Mouse (Mus musculus) hematopoietic stem cell, adult 5-6 weeks (primary cell): ENCODE measurements at regions not wholly inside any gene's neighbourhood (a gene's known extent, or its start where the extent isn't known, plus 50 kb on each side); places are given as distances from the start of the nearest gene placed in this dataset.

Experiments used
- ATAC-seq, 2 experiments: fragments of 125-278 bp in 1 of 2; replicated peaks in 1 of 2; 2 replicates each; pipeline ENCODE4 v1.8.0; 2016 to 2017; ENCODE audit warnings: inconsistent platforms in 2 of 2, mild to moderate bottlenecking in 2 of 2, moderate number of reproducible peaks in 2 of 2, low read depth in 1 of 2, moderate TSS enrichment in 1 of 2; ENCODE audit not compliant: low FRiP score in 2 of 2, poor library complexity in 2 of 2, severe bottlenecking in 2 of 2, insufficient read depth in 1 of 2, low TSS enrichment in 1 of 2

DNA sequence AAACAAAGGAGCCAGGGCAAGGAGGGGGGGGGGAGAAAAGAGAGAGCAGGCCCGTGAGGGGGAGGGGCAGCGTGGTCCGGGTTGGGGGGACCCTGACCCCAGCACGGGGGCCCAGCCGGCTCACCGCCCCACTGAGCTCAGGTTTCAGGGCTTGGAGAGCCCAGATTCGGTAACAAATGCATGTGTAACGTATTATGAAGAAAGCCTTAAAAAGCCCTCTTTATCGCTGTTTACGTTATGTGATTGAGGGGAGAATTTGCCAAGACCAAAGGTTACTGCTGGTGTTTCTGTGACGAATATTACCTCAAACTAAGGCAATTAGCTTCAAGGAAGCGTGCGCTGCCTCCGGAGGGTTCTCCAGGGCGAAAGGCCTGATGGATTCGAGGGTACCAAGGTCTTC is 54.2 kb downstream of the Barx1 start:
- ATAC-seq, result no peak

DNA sequence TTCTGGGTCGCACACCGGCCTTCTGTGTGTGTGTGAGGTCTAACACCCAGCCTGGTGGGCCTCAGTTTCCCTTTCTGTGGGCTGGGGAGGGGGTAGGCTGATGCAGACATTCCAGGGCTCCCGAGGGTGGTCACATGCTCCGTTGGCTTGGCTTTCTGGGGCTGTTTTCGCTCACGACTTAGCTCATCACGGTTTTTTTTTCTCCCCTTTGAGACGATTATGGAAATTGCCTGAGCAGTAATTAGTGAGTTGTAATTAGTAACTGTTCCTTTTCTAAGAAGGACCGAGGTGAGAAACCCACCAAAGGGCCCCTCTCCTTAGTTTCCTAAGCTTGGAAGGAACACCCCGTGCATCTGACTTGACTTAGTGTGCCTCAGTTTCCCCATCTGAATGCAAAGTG is 54.7 kb downstream of the Barx1 start:
- no peak for ATAC-seq

DNA sequence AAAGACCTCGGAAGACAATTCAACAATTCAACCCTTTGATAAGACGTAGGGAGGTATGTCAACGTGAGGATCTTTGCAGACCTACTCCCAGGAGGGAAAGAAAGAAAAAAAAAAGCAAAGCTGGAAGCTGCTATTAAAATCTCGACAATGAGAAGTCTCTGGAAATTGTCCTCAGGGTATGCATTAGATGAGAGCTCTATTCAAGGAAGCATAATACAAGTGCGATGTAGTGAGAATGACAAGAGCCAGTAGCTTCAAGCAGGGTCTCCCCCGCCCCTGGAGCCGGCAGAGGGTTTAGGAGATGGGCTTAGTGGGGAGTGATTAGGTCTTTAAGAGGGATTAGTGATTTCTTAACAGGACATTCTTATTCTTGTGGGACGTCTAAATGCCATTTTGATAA is 60.9 kb downstream of the Barx1 start:
- ATAC-seq, result no peak

DNA sequence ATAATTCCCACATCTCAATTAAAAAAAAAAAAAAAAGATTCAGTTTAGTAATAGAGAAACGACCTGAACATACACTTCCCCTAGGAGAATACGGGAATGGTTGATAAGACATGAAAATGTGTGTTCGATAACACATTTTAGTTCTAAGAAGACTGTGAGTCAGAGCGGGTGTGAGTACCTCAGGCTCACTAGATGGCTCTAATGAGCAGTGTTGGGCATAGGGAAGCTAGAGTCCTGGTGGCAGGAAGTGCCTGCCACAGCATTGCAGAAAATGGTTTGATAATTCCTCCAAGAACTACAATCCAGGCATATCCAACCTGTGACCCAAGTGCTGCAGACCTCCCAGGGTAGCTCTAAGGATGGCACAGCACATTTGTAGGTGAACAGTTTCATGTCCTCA is 63.6 kb downstream of the Barx1 start:
- peak; percentile 53 to 56; a peak in 3 of 4 replicates for ATAC-seq

DNA sequence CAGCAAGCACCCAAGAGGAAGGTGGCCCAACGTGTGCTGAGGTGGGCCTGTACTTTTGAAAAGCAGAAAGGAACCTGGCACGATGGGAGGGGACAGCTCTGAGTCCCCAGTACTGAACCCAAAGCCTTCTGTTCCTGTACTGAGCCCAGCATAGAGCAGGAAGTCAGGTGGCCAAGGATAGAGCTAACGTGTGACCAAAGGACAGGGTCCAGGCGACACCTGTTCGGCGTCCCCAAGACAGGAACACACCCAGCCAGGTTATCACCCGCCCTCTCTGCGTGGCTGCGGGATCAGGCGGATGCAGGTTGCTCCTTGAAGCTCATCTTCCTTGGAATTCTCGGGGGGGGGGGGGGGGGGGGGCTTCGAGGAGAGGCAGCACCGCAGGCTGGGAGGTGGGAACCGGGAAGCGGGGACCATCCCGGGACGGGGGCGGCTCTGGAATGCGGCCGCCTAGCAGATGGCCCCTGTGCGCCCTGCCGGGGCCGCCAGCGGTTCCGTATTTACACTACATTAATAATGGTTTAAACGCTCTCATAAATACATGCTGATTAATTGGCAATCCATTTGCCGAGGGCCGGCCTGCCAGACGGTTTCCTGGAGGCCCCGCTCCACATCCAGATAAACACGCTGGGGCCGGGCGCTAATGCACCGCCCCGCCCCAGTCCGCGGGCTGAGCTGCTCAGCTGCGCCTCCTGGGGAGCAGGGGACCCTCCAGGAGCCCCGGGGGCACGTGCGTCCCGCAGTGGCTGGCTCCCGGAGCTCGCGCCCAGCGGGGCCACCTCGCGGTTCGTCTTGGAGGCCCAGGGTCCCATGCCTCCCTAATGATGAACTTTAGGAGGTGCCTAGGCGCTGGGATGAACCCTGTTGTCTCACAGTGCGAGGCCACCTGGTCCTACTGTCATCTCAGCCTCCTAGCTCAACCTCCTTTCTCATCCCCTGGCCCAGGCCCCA is 68.5 kb downstream of the Barx1 start:
- ATAC-seq, result 0 out of 4 replicates have a peak, but pooled peaks of 1 of the 2 experiments have one; percentile 24

DNA sequence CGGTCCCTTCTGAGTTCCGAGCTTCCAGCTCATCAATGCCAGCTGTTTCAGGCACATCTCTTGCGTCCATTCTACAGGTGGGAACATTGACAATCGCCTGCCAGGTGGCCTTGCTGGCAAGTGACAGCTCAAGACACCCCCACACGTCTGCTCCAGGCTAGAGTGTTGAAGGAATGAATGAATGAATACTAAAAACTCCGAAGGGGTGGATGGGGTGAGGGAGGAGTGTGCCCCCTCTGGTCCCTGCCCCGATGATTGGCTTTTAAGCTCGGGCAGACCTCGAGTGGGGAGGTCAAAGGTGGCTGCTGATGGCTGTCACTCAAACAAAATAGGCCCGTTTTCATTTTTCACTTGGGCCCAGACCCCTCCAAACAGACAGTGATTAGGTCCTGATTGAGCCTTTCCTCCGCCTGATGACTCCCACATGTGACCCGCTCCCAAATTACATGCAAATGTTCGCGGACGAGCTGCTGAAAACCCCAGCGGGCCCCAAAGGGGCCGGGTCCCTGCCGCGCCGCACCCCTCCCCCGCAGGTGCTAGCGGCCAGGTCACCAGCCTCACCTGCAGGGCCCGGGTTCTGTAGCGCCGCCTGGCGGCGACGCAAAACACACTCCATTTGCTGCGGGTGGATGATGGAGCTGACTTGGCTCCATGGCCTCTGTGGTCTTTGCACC is 69.5 kb downstream of the Barx1 start:
- ATAC-seq, result no peak; a peak in 1 of 4 replicates

DNA sequence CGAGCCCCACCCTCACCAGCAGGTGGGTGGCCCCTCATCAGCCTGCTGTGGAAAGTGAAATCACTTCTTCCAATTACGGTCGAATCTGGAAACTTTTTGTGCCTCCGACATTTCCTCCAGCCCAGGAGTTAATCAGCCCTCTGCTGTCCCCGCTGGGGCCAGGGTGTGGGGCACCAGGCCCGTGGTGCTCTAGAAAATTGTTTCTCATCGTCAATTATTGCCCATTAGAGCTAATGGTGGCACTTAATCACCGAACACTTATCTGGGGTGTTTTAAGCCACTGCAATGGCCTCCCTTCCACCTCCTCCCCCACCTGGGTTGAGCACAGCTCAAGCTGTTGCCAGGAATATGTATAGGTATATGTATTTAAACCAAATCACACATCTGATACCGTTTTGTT is 72.2 kb downstream of the Barx1 start:
- ATAC-seq, result no peak

DNA sequence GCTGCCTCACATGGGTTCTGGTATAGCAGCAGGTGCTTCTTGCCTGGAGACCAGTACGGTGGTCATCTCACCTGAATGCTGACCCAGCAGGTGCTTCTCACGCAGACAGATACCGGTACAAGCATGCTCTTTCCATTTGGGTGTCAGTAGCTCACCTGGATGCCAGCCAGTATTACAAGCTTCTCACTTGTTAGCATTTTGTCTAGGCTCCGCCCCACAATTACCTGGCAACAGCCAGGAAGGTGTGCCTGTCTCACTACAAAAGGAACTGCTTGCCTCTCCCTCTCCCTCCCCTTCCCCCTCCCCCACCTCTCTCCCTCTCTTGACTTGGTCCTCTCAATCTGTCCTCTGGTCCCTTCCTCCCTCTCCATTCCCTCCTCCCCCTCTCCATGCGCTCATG is 82.8 kb downstream of the Barx1 start:
- ATAC-seq, result no peak

DNA sequence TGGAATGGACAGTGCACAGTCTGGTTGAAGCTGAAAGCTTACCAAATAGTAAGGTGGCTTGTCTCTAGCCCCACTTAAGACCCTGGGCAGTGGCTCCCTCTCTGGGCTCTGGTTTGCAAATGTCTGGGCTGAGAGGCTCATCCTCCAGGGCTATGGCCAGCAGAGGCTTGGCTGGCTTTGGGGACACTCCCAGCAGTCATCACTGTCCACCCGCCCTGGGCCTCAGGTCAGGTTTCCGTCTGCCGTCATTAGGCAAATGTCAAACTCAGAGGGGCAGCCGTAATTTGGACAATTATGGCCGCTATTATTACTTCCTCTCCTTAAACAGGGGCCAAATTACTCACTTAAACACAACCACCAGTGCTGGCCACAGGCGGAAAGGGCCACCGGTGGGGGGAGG is 83.5 kb downstream of the Barx1 start:
- no peak for ATAC-seq
